16 mouse cellular contexts compared by ENCODE assay signal in the genomic region with DNA sequence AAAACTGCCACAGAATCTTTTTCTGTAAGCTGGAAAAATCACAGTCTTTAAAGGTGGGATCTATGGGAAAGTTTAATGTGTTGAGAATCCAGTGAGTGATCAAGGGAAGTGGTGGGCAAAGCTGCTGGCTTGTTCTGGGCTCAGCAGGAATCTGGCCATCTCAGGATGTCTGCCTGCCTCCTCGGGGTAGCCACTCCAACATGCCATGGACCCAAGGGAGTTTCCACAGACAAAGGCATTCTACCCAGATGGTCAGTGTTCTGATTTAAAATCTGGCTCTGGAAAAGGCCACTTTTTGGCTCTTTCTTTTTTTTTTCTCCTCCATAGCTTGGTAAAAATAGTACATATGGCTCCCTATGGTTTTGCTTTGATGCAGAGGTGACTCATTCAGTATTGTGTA.
DNase-seq lines count a peak whose midpoint lies in the region; ATAC-seq and TF ChIP-seq lines count a peak whose summit lies in the region.
"Had no signal": no experiment of that assay in that cellular context is flagged by ENCODE, and none has a peak within 500 bp of the region (broad histone marks: within the 10 kb centered on the region; RNA-seq: fewer than 3 reads in every experiment).

No protein-coding gene starts in this region.

- no peak overlapping the region for H3K9ac ChIP-seq in kidney, embryonic 16.5 days (replicated peaks; ENCODE audit: low read length)
- H3K9ac ChIP-seq: embryonic facial prominence, embryonic 13.5 days; forebrain, embryonic 12.5 days; heart, embryonic 13.5 days; hindbrain, embryonic 15.5 days had no signal

- no peaks in the 10 kb centered on the region for H3K27me3 ChIP-seq in kidney, embryonic 16.5 days (ENCODE audit: insufficient read depth, low read length)
- H3K27me3 ChIP-seq: embryonic facial prominence, embryonic 13.5 days; heart, embryonic 13.5 days; hindbrain, embryonic 15.5 days had no signal

- no peak for TF ChIP-seq CTCF in olfactory bulb, adult 2 months (IDR thresholded peaks at IDR 0.05; ENCODE audit: insufficient read depth, low read depth, low read length)
- no peak for TF ChIP-seq CTCF in gastrocnemius, adult 2 months (IDR thresholded peaks at IDR 0.05)

- H3K9me3 ChIP-seq in kidney, embryonic 16.5 days (ENCODE audit: low read length): no peaks in the 10 kb centered on the region
- H3K9me3 ChIP-seq: embryonic facial prominence, embryonic 13.5 days; forebrain, embryonic 12.5 days; heart, embryonic 13.5 days; hindbrain, embryonic 15.5 days had no signal

- peak overlapping the region; percentile 92 for H3K27ac ChIP-seq in olfactory bulb, adult 2 months (ENCODE audit: insufficient read depth, low read depth, low read length)
- no peak overlapping the region for H3K27ac ChIP-seq in gastrocnemius, adult 2 months
- no peak overlapping the region for H3K27ac ChIP-seq in kidney, embryonic 16.5 days (ENCODE audit: low read length)
- H3K27ac ChIP-seq: embryonic facial prominence, embryonic 13.5 days; forebrain, embryonic 12.5 days; heart, embryonic 13.5 days; hindbrain, embryonic 15.5 days had no signal

- H3K4me3 ChIP-seq in olfactory bulb, adult 2 months (ENCODE audit: insufficient read depth, low read depth, low read length): no peak overlapping the region
- H3K4me3 ChIP-seq in gastrocnemius, adult 2 months: no peak overlapping the region
- no peak overlapping the region for H3K4me3 ChIP-seq in kidney, embryonic 16.5 days (ENCODE audit: low read length)
- H3K4me3 ChIP-seq: embryonic facial prominence, embryonic 13.5 days; forebrain, embryonic 12.5 days; heart, embryonic 13.5 days; hindbrain, embryonic 15.5 days had no signal

- H3K36me3 ChIP-seq in kidney, embryonic 16.5 days (ENCODE audit: insufficient read depth, low read length): no peaks in the 10 kb centered on the region
- H3K36me3 ChIP-seq: embryonic facial prominence, embryonic 13.5 days; forebrain, embryonic 12.5 days; heart, embryonic 13.5 days; hindbrain, embryonic 15.5 days had no signal

- 26% methylated on average over 1 of the region's 1 CpGs for WGBS in olfactory bulb, adult 2 months
- 59% methylated on average over 1 of the region's 1 CpGs for WGBS in kidney, embryonic 16.5 days

- no peak for TF ChIP-seq POLR2A in olfactory bulb, adult 2 months (IDR thresholded peaks at IDR 0.05; ENCODE audit: insufficient read depth, low read depth, low read length)

- ATAC-seq in kidney, embryonic 16.5 days (ENCODE audit: low FRiP score, low TSS enrichment): no peak
- ATAC-seq: forebrain, embryonic 16.5 days; intestine, embryonic 16.5 days had no signal

- peak; percentile 74 for DNase-seq in cerebellum, adult 11-12 months
- DNase-seq in cerebellum, adult 11 months: no peak
- DNase-seq in brain, adult 2 months (ENCODE audit: low read depth, low spot score): peak; percentile 91
- DNase-seq in cerebellum, adult 9-10 months: peak; percentile 81
- DNase-seq in gastrocnemius, adult 2 months: no peak
- DNase-seq: adrenal gland, postnatal 10 days; gastrocnemius, postnatal 36 days; heart, postnatal 36 days had no signal

- no peak overlapping the region for H3K4me2 ChIP-seq in kidney, embryonic 16.5 days (replicated peaks; ENCODE audit: low read depth, low read length)
- H3K4me2 ChIP-seq: embryonic facial prominence, embryonic 13.5 days; forebrain, embryonic 12.5 days; heart, embryonic 13.5 days; hindbrain, embryonic 15.5 days had no signal

- H3K4me1 ChIP-seq in olfactory bulb, adult 2 months (ENCODE audit: control insufficient read depth, insufficient read depth, low read length): peaks cover 12% of the 10 kb centered on the region
- no peaks in the 10 kb centered on the region for H3K4me1 ChIP-seq in kidney, embryonic 16.5 days (ENCODE audit: insufficient read depth, low read length)
- H3K4me1 ChIP-seq: heart, embryonic 13.5 days had no signal

- intact Hi-C loops in gastrocnemius, adult 2 months (cut with DNase I): no loop called here

Comparison
In these comparisons a context has a peak if more than half of its experiments do, and no peak if none do; other contexts are left out.
1. DNase-seq: peak in cerebellum, adult 11-12 months (single experiment), brain, adult 2 months (single experiment) and cerebellum, adult 9-10 months (single experiment); none in cerebellum, adult 11 months (single experiment) and gastrocnemius, adult 2 months (single experiment).